Mouse (Mus musculus) erythroblast, embryonic 14.5 days (primary cell): ENCODE data around the gene Ntrk1. TPM values are rescaled to one million over a fixed set of nuclear protein-coding genes. Genes with fewer than 3 reads are reported as not detected.

Experiments used
- H3K27me3 ChIP-seq: 2 replicates; pipeline ENCODE4 v1.6.1; 2012; ENCODE audit warnings: inconsistent platforms; ENCODE audit not compliant: control insufficient read depth
- H3K36me3 ChIP-seq: 2 replicates; pipeline ENCODE4 v1.6.1; 2012; ENCODE audit warnings: mild to moderate bottlenecking, inconsistent platforms; ENCODE audit not compliant: control insufficient read depth
- H3K4me1 ChIP-seq: 2 replicates; pipeline ENCODE4 v1.6.1; 2012; ENCODE audit warnings: inconsistent platforms; ENCODE audit not compliant: control insufficient read depth
- H3K4me3 ChIP-seq: replicated peaks from 2 replicates; pipeline ENCODE3; 2012; ENCODE audit warnings: moderate library complexity, mild to moderate bottlenecking, inconsistent platforms
- H3K9me3 ChIP-seq: 2 replicates; pipeline ENCODE4 v1.6.1; 2012; ENCODE audit warnings: low read length, inconsistent platforms, mixed read lengths; ENCODE audit not compliant: control insufficient read depth
- GATA1 ChIP-seq: IDR thresholded peaks from 2 replicates; pipeline ENCODE4 v1.6.1; 2012; ENCODE audit warnings: low read length, inconsistent platforms, mixed read lengths
- TAL1 ChIP-seq: IDR thresholded peaks from 3 replicates; pipeline ENCODE4 v1.6.1; 2012; ENCODE audit warnings: low read length, inconsistent platforms, mixed read lengths
- polyA plus RNA-seq: library from polyadenylated mRNA; stranded (reverse); fragments of >175 nt; gene quantifications from 2 replicates; pipeline ENCODE4 v1.2.3, GENCODE M21; 2012

Gene Ntrk1
- polyA plus RNA-seq, 1 experiment, result not detected

DNA sequence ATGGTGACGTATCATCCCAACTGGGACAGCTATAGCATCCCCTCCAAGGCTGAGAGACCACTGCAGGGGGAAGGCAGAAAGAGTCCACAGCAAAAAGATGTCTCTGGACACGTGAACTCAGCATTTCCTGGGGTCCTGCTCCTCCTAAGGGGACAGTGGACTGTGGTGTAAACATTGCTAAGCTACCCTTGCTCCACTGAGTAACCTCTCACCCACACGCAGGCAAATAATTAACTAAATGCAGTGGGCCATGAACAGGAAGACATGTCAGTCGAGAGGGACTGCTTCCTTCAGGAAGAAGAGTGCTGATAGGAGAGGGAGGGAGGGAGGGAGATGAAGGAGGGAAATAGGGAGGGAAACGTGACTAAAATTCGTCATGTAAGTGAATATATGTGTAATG, 23.9 kb downstream of the Ntrk1 start:
- H3K36me3 ChIP-seq, result no peaks in the 10 kb centered on the region
- TF ChIP-seq TAL1 (no peak), GATA1 (no peak)
- no peaks in the 10 kb centered on the region for H3K9me3 ChIP-seq
- no peak overlapping the region for H3K4me3 ChIP-seq
- peaks cover 29% of the 10 kb centered on the region for H3K27me3 ChIP-seq
- H3K4me1 ChIP-seq, result peaks cover 5% of the 10 kb centered on the region

GRCm38 (mm10) chr3:87770280-87770679, 24.7 kb downstream of the Ntrk1 start:
- Histone ChIP-seq H3K9me3 (no peaks in the 10 kb centered on the region), H3K27me3 (peaks cover 35% of the 10 kb centered on the region), H3K36me3 (no peaks in the 10 kb centered on the region), H3K4me3 (no peak overlapping the region), H3K4me1 (peaks cover 5% of the 10 kb centered on the region)
- TF ChIP-seq TAL1 (no peak), GATA1 (no peak)

DNA sequence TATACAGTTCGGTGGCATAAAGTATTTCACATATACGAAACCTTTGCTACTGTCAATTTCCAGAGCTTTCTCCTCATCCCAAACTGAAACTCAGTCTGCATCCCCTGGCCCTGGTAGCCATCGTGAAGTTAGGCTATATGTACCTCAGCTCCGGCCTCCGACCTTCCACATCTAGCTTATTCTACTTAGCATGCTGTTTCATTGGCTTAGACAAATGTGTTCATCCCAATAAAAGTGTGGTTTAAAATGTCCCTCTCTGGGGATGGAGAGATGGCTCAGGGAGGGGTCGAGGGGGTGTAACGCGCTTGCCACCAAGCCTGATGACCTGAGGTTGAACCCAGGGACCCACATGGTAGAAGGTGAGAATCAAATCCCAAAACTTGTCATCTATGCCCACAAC, 25.5 kb downstream of the Ntrk1 start:
- Histone ChIP-seq H3K27me3 (peaks cover 42% of the 10 kb centered on the region), H3K36me3 (no peaks in the 10 kb centered on the region), H3K9me3 (no peaks in the 10 kb centered on the region), H3K4me3 (no peak overlapping the region), H3K4me1 (peaks cover 5% of the 10 kb centered on the region)
- TF ChIP-seq GATA1 (no peak), TAL1 (no peak)

- H3K4me1 ChIP-seq, result peaks cover 5% of the 10 kb centered on the region
- no peaks in the 10 kb centered on the region for H3K36me3 ChIP-seq
- H3K4me3 ChIP-seq, result peak overlapping the region; percentile 23
- peaks cover 49% of the 10 kb centered on the region for H3K27me3 ChIP-seq
- no peaks in the 10 kb centered on the region for H3K9me3 ChIP-seq
- TF ChIP-seq GATA1, result no peak
- TF ChIP-seq TAL1, result no peak
These were observed 26.1 kb downstream of the Ntrk1 start for GRCm38 (mm10) chr3:87768844-87769243.

DNA sequence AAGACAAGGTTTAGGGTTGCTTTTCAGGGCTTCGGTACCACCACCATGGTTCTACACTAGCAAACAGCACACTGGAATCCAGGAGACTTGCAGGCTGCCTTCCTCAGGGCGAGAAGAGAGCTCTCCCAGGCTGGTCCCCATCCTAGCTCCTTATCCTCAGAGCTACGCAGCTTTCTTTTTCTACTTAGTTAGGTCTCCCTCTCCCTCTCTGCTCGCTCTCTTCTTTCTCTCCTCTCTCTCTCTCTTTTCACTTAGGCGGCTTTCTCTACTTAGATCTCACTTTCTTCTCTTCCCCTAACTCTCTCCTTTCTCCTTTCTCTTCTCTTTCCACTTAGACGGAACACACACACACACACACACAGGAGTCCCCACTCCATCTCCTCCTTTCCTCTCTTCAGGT, 26.5 kb downstream of the Ntrk1 start:
- Histone ChIP-seq H3K9me3 (no peaks in the 10 kb centered on the region), H3K36me3 (no peaks in the 10 kb centered on the region), H3K27me3 (peaks cover 49% of the 10 kb centered on the region), H3K4me3 (peak overlapping the region; percentile 23), H3K4me1 (peaks cover 5% of the 10 kb centered on the region)
- no peak for TF ChIP-seq GATA1
- no peak for TF ChIP-seq TAL1

DNA sequence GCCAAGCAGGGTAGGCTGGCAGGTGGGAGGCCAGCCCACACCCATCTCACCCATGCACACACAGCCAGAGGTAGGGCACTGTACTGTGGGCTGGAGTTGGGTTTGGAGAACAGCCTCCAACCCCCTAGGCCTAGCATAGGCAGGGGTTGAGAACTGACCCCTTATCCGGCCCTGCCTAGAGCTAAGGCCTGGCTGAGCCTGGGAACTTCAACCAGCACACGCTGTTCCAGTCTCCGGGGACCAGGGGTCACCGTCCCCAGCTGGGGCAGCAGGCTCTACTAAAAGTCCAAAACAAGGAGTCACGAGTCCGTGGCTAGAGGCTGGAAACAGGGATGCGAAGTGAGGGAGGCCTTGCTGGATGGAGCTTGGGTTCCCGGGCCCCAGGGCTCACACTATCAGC, 27.2 kb downstream of the Ntrk1 start:
- H3K9me3 ChIP-seq, result no peaks in the 10 kb centered on the region
- H3K4me3 ChIP-seq, result no peak overlapping the region
- peaks cover 49% of the 10 kb centered on the region for H3K27me3 ChIP-seq
- TF ChIP-seq TAL1 (no peak), GATA1 (no peak)
- H3K36me3 ChIP-seq, result no peaks in the 10 kb centered on the region
- peaks cover 5% of the 10 kb centered on the region for H3K4me1 ChIP-seq

DNA sequence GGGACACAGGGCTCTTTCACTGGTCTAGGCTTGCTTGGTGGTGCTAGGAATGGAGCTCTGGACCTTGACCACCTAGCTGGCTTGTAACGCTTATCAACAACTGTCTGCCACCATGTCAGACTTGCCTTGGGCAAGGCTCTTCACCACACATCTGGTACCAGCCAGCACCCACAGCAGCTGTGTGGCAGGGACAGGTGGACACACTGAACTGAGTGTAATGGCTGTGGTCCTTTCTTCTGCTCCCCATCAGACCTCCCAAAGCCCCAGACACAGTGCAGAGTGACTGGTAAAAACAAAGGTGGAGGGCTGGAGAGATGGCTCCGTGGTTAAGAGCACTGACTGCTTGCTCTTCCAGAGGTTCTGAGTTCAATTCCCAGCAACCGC, 28.7 kb downstream of the Ntrk1 start:
- H3K4me3 ChIP-seq, result no peak overlapping the region

DNA sequence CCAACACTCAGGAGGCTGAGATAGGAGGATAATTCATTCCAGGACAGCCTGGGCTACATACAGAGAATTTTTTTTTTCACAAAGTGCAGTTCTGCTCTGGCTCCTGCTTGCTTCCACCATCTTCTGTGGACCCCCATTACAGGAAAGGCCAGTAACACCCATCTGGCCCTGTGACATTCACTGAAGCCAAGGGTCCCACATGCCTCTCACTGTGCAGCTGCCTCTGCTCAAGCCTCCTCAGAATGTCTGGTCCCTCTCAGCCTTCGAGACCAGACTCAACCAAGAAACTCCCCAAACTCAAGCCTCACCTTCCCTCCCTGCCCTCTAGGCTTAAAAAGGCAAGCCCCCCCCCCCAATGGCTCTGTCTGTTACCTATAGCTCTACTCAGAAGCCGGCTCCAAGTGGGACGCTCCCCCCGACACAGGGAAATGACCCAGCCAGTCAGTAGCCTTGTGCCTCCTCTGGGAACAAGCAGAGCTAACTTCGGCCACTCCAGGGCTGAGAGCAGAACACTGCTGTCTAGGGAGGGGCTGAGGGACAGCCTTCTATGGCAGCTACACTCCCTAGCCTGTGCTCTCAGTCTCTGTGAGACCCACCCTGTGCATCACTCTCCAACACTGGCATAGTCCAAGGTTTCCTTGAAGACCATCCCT, 29.2 kb downstream of the Ntrk1 start:
- peaks cover 49% of the 10 kb centered on the region for H3K27me3 ChIP-seq
- TF ChIP-seq GATA1 (no peak), TAL1 (no peak)
- H3K4me3 ChIP-seq, result no peak overlapping the region
- H3K4me1 ChIP-seq, result peaks cover 5% of the 10 kb centered on the region
- no peaks in the 10 kb centered on the region for H3K36me3 ChIP-seq
- no peaks in the 10 kb centered on the region for H3K9me3 ChIP-seq

More for the DNA sequence above, 28.7 kb downstream of the Ntrk1 start:
- Histone ChIP-seq H3K4me1 (peaks cover 5% of the 10 kb centered on the region), H3K9me3 (no peaks in the 10 kb centered on the region), H3K36me3 (no peaks in the 10 kb centered on the region), H3K27me3 (peaks cover 49% of the 10 kb centered on the region)
- TF ChIP-seq TAL1 (no peak), GATA1 (no peak)

DNA sequence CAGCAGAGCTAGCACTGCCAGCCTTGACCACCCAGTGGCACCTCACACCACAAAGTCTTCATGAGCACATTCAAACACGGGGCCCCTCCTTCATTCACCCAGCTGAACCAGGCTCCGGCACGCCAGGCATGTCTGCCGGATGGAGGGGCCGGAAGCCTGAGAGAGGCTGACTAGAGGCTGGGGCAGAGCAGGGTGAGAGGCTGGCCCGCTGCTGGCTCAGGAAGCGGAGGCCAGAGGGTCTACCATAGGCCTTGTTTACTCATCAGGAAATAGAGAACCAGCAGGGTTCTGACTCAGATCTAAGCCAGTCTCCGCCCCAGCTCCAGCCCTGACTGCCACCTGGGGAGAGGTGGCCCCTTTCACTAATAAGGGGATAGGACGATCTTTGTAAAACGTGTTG, 29.9 kb downstream of the Ntrk1 start:
- H3K27me3 ChIP-seq, result peaks cover 49% of the 10 kb centered on the region
- no peak overlapping the region for H3K4me3 ChIP-seq
- H3K9me3 ChIP-seq, result no peaks in the 10 kb centered on the region
- H3K4me1 ChIP-seq, result peaks cover 5% of the 10 kb centered on the region
- H3K36me3 ChIP-seq, result no peaks in the 10 kb centered on the region
- no peak for TF ChIP-seq GATA1
- TF ChIP-seq TAL1, result no peak

GRCm38 (mm10) chr3:87764506-87764905, 30.5 kb downstream of the Ntrk1 start:
- H3K4me1 ChIP-seq, result peaks cover 5% of the 10 kb centered on the region
- TF ChIP-seq TAL1 (no peak), GATA1 (no peak)
- H3K4me3 ChIP-seq, result no peak overlapping the region
- peaks cover 45% of the 10 kb centered on the region for H3K27me3 ChIP-seq
- no peaks in the 10 kb centered on the region for H3K9me3 ChIP-seq
- no peaks in the 10 kb centered on the region for H3K36me3 ChIP-seq
